Mouse (Mus musculus): Measurements from ENCODE around the gene Dctn1.
A peak's percentile ranks its signal among the peaks of the same experiment; 100 is the strongest.

Gene Dctn1

GRCm38 (mm10) chr6:83136881-83137575, 28.7 kb upstream of the Dctn1 start:
- DNase-seq, result peak; percentile 82

DNA sequence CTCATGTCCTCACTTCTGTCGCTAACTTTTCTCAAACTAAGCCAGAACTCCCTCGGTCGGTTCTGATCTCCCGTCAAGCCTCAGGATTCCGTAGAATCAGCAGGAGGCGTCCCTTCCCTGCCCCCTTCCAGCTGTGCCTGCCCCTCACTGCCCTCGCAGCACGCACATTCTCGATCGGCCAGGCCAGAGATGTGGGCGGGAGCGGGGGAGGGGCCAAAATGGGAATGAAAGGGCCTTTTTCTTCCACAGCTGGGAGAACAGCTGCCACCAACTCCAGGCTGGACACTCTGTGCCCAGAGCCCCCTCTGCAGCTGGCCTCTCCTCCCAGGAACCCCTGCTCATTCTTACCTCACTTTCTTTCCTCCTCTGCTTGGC, 28.2 kb upstream of the Dctn1 start:
- peak; percentile 94 for DNase-seq

- DNase-seq, result peak; percentile 59
These were observed 27.7 kb upstream of the Dctn1 start for GRCm38 (mm10) chr6:83138056-83138455.

DNA sequence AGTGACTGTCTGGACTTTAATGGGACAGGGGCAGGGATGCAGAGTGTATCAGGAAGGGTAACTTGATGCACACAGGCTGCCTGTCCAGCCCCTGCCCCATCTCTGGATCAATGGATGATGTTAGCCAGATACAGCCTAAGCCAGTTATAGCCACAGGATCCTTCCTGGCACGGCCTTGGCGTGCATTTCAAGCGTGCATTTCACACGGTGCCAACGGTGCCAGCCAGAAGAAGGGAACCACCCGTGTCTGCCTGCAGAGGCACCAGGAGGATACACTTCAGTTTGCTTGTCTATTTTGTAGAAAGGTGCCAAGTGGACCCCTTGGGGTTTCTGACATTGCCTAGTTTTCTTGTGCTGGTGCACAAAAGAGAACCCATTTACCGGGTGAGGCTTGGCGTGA, 25.7 kb upstream of the Dctn1 start:
- DNase-seq, result no peak

DNA sequence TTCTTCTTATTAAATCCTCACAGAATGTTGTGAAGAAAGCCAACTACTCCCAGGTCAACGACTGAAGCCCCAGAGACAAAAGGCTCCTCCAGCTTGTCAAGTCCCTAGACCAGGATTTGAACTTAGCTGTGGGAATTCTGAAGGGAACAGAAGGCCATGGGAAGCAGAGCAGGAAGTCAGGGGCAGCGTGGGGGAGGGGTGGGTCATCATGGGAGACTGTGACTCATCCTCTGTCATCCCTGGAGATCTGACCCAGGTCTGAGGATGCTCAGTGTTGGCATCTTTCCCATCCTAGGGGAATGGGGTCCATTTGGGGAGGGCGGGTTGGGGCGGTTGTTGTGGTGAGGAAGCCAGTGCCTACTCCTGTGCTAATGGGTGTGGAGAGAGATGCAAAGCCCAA, 24.1 kb upstream of the Dctn1 start:
- no peak for DNase-seq

DNA sequence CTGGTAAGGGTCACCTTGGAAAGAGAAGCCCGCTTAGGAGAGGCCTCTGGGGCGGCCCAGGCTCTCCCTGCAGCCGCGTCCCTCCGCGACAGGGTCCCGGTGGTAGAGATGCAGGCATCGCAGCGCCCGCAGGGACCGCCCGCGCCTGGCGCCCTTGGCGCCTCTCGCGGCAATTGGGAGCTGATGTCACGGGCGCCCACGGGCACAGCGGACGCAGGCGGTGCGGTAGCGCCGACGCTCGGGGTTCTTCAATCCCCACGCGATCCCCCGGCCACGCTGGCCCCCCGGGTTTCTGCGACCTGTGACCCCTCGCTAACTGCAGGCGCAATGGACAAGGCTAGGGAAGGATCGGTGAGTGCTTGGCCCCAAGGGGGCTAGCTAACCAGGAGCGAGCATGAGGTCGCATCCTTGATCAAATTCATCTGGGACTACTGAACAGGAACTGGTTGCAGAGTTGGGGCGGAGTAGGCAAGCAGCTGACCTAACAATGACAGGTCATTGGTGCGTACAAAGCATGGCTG, 23.4 kb upstream of the Dctn1 start:
- no peak for DNase-seq

DNA sequence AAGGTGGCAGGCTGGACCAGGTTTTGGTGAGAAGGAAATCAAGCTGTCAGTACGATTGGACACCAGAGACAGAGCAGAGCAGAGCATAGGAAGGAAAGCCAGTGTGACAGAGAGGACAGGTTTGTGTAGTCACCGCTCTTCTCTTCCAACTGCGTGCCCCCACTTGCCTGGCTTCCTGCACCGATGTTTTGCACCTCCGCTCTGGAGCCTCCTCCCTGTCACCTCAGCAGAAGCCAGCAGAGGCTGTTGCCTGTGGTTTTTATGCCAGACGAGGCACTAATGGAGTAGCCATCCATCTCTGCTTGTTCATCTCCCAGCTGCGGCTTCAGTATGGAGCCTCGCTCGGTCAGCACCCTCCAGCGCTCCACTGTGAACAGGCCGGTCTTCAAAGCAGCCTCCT, 22.8 kb upstream of the Dctn1 start:
- DNase-seq, result no peak

DNA sequence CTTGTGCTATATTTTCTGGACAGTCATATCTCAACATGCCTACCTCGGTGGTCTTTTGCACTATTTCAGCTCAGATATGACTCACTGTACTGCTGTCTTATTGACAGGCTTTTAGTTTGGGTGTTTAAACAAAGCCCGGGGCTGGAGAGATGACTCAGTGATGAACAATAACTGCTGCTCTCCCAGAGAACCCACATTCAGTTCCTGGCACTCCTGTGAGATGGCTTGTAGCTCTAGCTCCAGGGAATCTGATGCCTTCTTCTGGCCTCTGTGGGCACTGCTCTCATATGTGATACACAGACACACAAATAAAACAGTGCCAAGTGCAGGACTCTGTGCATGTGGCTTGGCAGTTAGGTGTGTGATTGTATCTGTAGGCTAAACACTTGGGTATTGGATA, 20.5 kb upstream of the Dctn1 start:
- no peak for DNase-seq

- no peak for DNase-seq
These were observed 19.9 kb upstream of the Dctn1 start for GRCm38 (mm10) chr6:83145805-83146204.

GRCm38 (mm10) chr6:83147280-83147679, 18.4 kb upstream of the Dctn1 start:
- no peak for DNase-seq

- DNase-seq, result no peak
These were observed 14.0 kb upstream of the Dctn1 start for GRCm38 (mm10) chr6:83151721-83152120.

GRCm38 (mm10) chr6:83153038-83153437, 12.7 kb upstream of the Dctn1 start:
- no peak for DNase-seq

DNA sequence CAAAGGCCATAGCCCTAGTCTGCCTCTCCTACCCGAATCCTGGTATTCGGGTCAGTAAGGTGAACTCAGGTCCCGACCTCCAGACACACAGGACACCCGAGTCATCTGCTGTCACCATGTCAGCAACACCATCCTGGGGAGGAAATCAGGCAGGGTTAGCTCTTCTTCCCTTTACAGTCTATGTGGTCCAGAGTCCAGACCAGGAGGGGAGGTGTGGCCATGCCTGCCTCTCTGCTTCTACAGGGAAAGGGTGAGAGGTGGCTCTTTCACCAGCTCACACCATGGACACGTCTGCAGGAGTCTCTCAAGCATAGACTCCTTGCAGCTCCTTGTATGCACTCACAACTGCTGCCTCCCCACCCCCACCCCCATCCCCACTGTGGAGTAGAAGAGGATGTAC, 12.2 kb upstream of the Dctn1 start:
- no peak for DNase-seq

DNA sequence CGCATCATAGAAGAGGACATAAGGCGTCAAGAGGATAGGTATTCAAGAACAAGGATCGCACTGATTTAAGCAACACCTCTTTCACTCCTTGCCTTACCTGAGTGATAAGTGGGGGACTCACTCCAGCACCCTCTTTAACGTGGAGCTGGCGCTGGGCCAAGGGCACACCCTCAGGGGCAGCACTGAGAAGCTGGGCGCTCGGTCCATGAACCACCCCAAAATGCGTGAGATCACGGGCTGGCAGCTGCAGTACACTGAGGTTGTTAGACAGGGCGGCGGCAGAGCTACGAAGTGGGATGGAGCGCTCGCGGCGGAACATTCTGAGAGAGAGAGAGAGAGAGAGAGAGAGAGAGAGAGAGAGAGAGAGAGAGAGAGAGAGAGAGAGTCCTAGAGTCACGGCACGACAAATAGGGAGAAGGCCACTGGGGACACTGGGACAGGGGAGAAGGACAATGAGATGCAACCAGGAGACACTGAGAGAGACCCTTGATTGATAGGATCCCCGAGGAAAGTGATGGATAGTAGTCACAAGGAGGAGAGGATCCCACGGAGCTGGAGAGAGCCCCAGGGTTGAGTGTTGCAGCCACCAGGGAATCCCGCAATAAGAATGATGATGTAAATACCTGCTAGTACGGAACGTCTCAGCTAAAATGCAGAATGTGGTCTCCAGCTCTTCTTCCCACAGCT, 10.0 kb upstream of the Dctn1 start:
- no peak for DNase-seq

DNA sequence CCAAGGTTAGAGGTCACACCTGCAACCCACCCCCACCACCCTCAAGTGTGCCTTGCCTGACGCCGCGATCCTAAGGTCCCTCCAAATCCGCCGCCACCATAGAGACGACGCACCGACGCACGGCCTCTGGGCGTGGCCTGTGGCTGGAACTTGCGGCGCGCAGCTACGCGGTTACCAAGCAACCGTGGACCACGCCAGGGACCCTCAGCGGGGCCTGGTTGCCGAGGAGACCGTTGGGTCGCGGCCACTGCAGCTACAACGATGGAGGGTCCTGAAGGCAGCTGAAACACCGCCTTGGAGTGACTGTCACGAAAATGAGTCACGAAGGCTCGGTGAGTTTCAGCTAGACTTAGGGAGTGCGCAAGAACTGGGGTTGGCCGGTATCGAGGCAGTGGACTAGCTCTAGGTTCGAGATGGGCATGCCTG, 9.4 kb upstream of the Dctn1 start, which contains the start of the genes Wdr54 and 1700003E16Rik:
Wdr54 (minus strand) TSS at position 139 of the 426 bp plus-strand sequence.
1700003E16Rik (plus strand) TSS at position 146 of the 426 bp plus-strand sequence.
- peak; percentile 69 for DNase-seq

- peak; percentile 37 for DNase-seq
These were observed 6.3 kb upstream of the Dctn1 start for GRCm38 (mm10) chr6:83159456-83159855.

DNA sequence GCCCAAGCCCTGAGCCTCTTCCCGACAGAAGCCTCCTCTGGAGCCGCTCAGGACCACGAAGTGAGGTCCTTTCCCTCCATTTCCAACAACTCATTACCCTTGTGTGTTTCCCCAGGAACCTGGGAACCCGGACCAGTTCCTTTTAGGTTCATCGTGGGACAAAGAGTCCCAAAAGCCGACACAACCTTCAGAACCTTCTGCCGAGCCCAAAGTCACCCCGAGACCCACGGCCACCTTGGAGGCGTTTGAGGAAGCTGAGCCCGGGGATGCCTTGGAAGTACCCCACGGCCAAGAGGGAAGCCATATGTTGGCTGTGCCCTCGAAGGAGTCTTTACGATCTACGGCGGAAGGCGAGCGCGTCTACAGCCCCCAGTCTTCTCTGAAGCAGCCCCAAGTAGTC, 4.3 kb upstream of the Dctn1 start:
- DNase-seq, result no peak

DNA sequence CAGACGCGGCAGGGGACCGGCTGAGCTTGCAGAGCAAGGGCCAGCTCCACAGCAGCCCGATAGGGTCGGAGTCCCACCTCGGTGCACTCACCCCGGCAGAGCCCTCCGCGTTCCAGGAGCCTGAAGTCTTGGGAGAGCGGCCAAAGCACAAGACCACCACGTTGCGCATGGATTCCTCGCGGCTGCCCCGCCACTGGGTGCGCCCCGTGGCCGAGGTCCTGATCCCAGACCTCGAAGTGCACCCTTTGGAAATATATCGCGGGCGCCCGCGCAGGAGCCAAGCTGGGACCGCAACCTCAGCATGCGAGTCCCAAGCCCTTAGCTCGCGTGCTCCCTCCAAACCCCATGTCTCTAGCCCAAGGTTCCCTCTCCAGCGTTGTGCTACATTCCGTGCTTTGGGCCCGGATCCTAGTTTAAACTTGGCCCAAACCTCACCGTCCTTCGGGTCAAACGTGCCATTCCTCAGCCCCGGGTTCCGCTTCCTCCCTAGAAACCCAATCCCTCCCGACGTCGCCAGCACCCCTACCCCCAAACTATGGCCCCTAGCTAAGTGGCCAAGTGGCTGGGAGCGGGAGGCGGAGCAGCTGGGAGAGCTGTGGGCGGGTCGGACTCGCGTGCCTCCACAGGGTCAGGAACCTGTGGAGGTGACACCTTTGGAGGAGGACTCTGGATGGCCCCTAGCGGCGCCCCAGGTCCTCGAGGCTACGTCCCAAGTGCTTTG, 3.6 kb upstream of the Dctn1 start:
- DNase-seq, result peak; percentile 76

DNA sequence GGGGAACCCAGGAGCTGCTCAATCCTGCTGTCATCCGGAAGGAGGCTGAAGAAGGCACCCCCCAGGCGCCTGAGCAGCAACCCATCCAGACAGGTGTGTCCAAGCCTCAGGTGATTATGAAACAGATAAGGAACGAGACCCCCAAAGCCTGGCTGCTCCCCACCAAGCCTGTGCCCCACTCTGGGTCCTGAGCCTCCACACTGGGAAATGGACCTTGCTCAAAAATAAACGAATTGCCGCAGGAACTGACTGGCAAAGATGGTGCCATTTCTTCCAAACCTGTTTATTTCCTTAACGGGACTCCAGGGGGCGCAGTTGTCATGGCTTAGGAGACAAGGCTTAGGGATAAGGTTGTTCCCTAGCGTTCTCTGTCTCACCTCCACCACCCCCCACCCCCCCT, 3.0 kb upstream of the Dctn1 start:
- peak; percentile 79 for DNase-seq

DNA sequence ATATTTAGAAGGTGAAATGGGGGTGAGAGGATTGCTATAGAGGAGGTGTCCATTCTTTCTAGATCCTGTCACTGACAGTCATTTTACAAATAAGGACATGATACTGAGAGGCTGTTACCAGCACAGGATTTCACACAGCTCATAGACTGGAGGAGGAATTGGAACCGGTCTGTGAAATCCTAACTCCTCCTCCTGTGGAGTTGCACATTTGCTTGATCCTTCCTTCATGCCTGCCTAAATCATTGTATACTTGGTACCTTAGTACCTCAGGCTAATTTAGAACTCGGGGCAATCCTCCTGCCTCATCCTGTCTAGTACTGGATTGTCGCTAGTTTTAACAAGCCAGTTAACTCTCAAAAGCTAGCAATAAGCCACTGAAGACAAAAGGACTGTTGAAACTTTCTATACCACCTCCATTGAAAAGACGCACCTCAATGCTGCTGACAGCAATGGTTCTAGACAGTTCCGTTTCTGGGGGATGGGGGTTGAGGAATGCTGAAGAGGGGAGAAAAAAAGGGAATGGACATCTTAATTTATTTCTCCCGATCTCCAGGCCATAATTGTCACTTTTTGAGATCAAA, 604 bp upstream of the Dctn1 start:
- no peak for DNase-seq

DNA sequence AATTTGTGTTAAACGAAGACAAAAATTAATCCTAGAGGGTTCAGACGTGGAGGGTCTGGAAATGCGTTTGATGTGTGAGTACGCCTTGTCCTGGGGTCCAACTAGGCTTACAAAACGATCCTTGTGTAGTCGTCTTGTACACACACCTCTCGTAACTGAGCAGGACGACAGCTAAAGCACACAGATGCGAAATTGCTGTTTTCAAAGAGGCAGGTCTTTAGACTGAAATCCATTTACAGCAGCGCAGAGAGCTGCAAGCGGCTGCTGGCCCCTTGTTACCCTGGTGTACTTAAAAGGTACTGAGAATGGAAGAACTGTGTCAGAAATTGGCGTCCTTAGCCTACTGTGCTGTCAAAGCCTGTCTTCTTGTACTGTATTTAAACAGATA, 517 bp downstream of the Dctn1 start:
- peak; percentile 7 for DNase-seq

GRCm38 (mm10) chr6:83169872-83170271, 4.2 kb downstream of the Dctn1 start:
- peak; percentile 52 for DNase-seq

- no peak for DNase-seq
These were observed 5.3 kb downstream of the Dctn1 start for GRCm38 (mm10) chr6:83171063-83171462.

Data from kidney, postnatal 14 days (tissue).